Mouse (Mus musculus): ENCODE measurements around the gene Zglp1.

DNA sequence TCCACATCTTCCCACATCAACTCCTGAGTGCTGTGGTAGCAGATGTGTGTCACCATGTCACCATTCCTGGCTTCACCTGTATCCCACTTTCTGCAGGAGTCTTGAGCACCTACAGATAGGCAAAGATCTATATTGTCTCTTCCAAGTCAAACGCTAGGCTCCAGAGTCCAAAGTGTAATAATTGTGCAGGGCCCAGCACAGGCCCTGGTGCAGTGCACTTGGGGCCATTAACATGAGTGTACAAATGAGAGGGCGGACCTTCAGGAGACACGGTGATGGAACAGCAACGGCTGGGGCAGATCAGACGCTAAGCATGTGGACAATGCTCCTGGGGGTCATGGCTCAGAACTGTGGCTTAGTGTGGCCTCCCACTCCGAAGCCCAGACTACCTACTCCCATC, 46.9 kb upstream of the Zglp1 start:
- TF ChIP-seq CTCF (IDR thresholded peaks at IDR 0.05; ENCODE audit: low read depth) (no peak), EP300 (IDR thresholded peaks at IDR 0.05; ENCODE audit: low read depth) (no peak)

Measured in liver, embryonic 14.5 days (tissue).